Mouse (Mus musculus): ENCODE results near the gene Alg9.

The Alg9 gene

GRCm38 (mm10) chr9:50850713-50851112 lies 75.9 kb downstream of the Alg9 start:
- WGBS: 25% methylated on average over 8 of the region's 8 CpGs

GRCm38 (mm10) chr9:50852634-50853349 lies 78.0 kb downstream of the Alg9 start:
- WGBS: 31% methylated on average over 17 of the region's 17 CpGs

GRCm38 (mm10) chr9:50854376-50854775 lies 79.6 kb downstream of the Alg9 start:
- 89% methylated on average over 8 of the region's 8 CpGs for WGBS

- WGBS: 93% methylated on average over 5 of the region's 5 CpGs
These were observed 80.4 kb downstream of the Alg9 start for GRCm38 (mm10) chr9:50855133-50855766.

GRCm38 (mm10) chr9:50855780-50856179 lies 81.0 kb downstream of the Alg9 start:
- WGBS: 77% methylated on average over 5 of the region's 5 CpGs

- WGBS: 1% methylated on average over 45 of the region's 45 CpGs
These were observed 81.7 kb downstream of the Alg9 start for GRCm38 (mm10) chr9:50856341-50857081.

GRCm38 (mm10) chr9:50857082-50857641 lies 82.3 kb downstream of the Alg9 start:
- WGBS: under 1% methylated on average over 44 of the region's 46 CpGs

GRCm38 (mm10) chr9:50858681-50859080 lies 83.9 kb downstream of the Alg9 start:
- 86% methylated on average over 6 of the region's 6 CpGs for WGBS

- 78% methylated on average over 18 of the region's 18 CpGs for WGBS
These were observed 86.5 kb downstream of the Alg9 start for GRCm38 (mm10) chr9:50861119-50861839.

GRCm38 (mm10) chr9:50863824-50864223 lies 89.0 kb downstream of the Alg9 start:
- WGBS: 85% methylated on average over 4 of the region's 4 CpGs

- WGBS: 91% methylated on average over 5 of the region's 5 CpGs
These were observed 90.1 kb downstream of the Alg9 start for GRCm38 (mm10) chr9:50864877-50865276.

- WGBS: 71% methylated on average over 8 of the region's 8 CpGs
These were observed 91.0 kb downstream of the Alg9 start for GRCm38 (mm10) chr9:50865803-50866202.

GRCm38 (mm10) chr9:50867015-50867414 lies 92.2 kb downstream of the Alg9 start:
- 79% methylated on average over 6 of the region's 6 CpGs for WGBS

GRCm38 (mm10) chr9:50868182-50868581 lies 93.4 kb downstream of the Alg9 start:
- WGBS: 65% methylated on average over 2 of the region's 2 CpGs

GRCm38 (mm10) chr9:50873210-50873609 lies 98.4 kb downstream of the Alg9 start:
- WGBS: 59% methylated on average over 9 of the region's 9 CpGs

GRCm38 (mm10) chr9:50874031-50874430 lies 99.2 kb downstream of the Alg9 start:
- 64% methylated on average over 6 of the region's 6 CpGs for WGBS

- WGBS: 73% methylated on average over 4 of the region's 4 CpGs
These were observed 100.7 kb downstream of the Alg9 start for GRCm38 (mm10) chr9:50875470-50875869.

- 94% methylated on average over 3 of the region's 3 CpGs for WGBS
These were observed 101.5 kb downstream of the Alg9 start for GRCm38 (mm10) chr9:50876287-50876686.

- 76% methylated on average over 3 of the region's 3 CpGs for WGBS
These were observed 102.6 kb downstream of the Alg9 start for GRCm38 (mm10) chr9:50877431-50877830.

- 84% methylated on average over 2 of the region's 2 CpGs for WGBS
These were observed 107.4 kb downstream of the Alg9 start for GRCm38 (mm10) chr9:50882183-50882582.

- WGBS: 47% methylated on average over 8 of the region's 8 CpGs
These were observed 109.3 kb downstream of the Alg9 start for GRCm38 (mm10) chr9:50884093-50884492.
